Mouse (Mus musculus) hindbrain, embryonic 11.5 days (tissue): ENCODE measurements at regions not wholly inside any gene's neighbourhood (a gene's known extent, or its start where the extent isn't known, plus 50 kb on each side); places are given as distances from the start of the nearest gene placed in this dataset.

Experiments used
- ATAC-seq: fragments of 200-750 bp; cut with Nextera tagmentation; 2 replicates; pipeline ENCODE4 v1.8.0; 2017; ENCODE audit warnings: mild to moderate bottlenecking, moderate TSS enrichment, moderate library complexity; ENCODE audit not compliant: low FRiP score
- DNase-seq: peaks from one replicate; pipeline ENCODE4 v3.0.0-alpha.2; 2015; ENCODE audit warnings: low spot score
- H3K27ac ChIP-seq: fragments of 300-500 bp; sonication (generic); 2 replicates; pipeline ENCODE4 v1.5.1; 2014; ENCODE audit warnings: mild to moderate bottlenecking, low read depth, low read length
- H3K27me3 ChIP-seq: fragments of 300-500 bp; sonication (generic); 2 replicates; pipeline ENCODE4 v1.6.1; 2014; ENCODE audit warnings: mild to moderate bottlenecking, low read length, moderate library complexity, mixed read lengths; ENCODE audit not compliant: control insufficient read depth, insufficient read depth
- H3K36me3 ChIP-seq: fragments of 300-500 bp; sonication (generic); 2 replicates; pipeline ENCODE4 v1.6.1; 2014; ENCODE audit warnings: mild to moderate bottlenecking, low read length, moderate library complexity, mixed read lengths; ENCODE audit not compliant: control insufficient read depth, insufficient read depth
- H3K4me1 ChIP-seq: fragments of 300-500 bp; sonication (generic); replicated peaks from 2 replicates; pipeline ENCODE4 v1.6.1; 2014; ENCODE audit warnings: low read length, mixed read lengths; ENCODE audit not compliant: control insufficient read depth, insufficient read depth
- H3K4me2 ChIP-seq: fragments of 300-500 bp; sonication (generic); replicated peaks from 2 replicates; pipeline ENCODE4 v1.6.1; 2014; ENCODE audit warnings: mild to moderate bottlenecking, low read depth, low read length
- H3K4me3 ChIP-seq: fragments of 300-500 bp; sonication (generic); 2 replicates; pipeline ENCODE4 v1.5.1; 2014; ENCODE audit warnings: low read depth, low read length
- H3K9ac ChIP-seq: fragments of 300-500 bp; sonication (generic); 2 replicates; pipeline ENCODE4 v1.6.1; 2014; ENCODE audit warnings: low read depth, low read length
- H3K9me3 ChIP-seq: fragments of 300-500 bp; sonication (generic); 2 replicates; pipeline ENCODE4 v1.6.1; 2016; ENCODE audit warnings: low read length; ENCODE audit not compliant: control insufficient read depth
- WGBS: fragments of 180-500 bp; shearing (Covaris S2); extraction: QIAGEN DNeasy Blood & Tissue Kit; methylation state at CpG from one replicate; pipeline ENCODE4 v1.1.7; 2014; 5-methylcytosine and 5-hydroxymethylcytosine counted together

DNA sequence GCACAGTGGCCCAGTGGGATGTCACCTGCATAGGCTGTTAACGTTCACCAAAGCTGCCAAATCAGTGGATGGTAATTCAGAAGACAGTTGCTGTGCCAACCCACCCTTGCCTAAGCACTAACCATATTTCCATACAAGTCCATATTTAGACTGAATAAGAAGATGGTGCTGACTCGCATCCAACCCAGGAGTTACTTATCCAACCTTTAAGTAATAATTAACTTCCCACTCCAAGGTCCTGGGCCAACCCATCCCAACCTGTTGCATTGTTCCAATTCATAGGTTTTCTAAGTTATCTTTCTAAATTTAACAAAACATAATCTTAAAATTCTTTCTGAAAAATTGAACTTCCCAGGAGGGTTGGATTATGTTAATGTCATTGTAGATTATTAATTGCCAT lies 114.3 kb upstream of the Epb41l3 start:
- no peaks in the 10 kb centered on the region for H3K4me1 ChIP-seq
- H3K4me2 ChIP-seq, result no peak overlapping the region
- no peak overlapping the region for H3K27ac ChIP-seq
- H3K27me3 ChIP-seq, result no peaks in the 10 kb centered on the region
- H3K9me3 ChIP-seq, result no peaks in the 10 kb centered on the region
- DNase-seq (no peak), ATAC-seq (no peak)
- H3K9ac ChIP-seq, result no peak overlapping the region
- no peak overlapping the region for H3K4me3 ChIP-seq
- no peaks in the 10 kb centered on the region for H3K36me3 ChIP-seq
- WGBS, result 89% methylated on average over 2 of the region's 2 CpGs

DNA sequence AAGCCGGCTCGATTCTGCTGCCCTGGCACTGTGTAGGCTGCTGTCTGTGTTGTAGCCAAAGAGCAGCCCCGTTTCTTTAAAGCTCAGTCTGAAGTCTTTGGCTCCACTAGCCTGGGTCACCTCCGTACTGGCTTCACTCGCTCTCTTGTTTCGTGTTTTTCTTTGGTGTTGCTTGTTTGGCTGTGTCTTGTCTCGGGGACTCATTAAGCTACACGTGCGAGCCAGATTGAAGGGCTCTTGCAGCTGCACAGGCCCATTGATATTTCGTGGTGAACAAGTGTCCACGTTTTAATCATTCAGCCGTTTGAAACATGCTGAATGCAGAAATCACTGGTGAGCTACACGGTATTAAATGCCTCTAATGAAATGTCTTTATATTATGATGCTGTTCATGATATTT lies 99.9 kb upstream of the Epb41l3 start:
- DNase-seq (no peak), ATAC-seq (no peak)
- Histone ChIP-seq H3K4me1 (no peaks in the 10 kb centered on the region), H3K36me3 (no peaks in the 10 kb centered on the region), H3K9ac (no peak overlapping the region), H3K4me2 (no peak overlapping the region), H3K9me3 (no peaks in the 10 kb centered on the region), H3K27ac (no peak overlapping the region), H3K27me3 (no peaks in the 10 kb centered on the region), H3K4me3 (no peak overlapping the region)
- WGBS, result 78% methylated on average over 13 of the region's 13 CpGs

DNA sequence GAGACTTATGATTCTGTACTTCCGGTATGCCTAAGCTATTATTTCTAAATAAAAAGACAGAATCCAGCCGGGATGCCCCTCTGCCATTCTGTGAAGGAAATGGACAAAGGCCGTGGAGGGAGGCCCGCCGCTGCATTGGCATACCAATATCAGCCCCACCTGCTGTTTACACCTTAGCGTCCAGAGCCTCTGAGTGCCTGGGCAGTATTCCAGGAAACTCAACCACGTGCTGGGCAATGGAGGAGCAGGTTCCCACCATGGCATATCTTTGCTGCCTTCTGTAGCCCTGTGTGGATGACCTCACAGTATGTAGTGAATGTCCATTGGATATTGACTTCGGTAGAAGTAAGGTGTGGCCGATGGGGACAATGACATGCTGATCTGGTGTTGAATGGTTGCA lies 97.3 kb upstream of the Epb41l3 start:
- Histone ChIP-seq H3K27me3 (no peaks in the 10 kb centered on the region), H3K9ac (no peak overlapping the region), H3K36me3 (no peaks in the 10 kb centered on the region), H3K4me1 (no peaks in the 10 kb centered on the region), H3K4me2 (no peak overlapping the region), H3K4me3 (no peak overlapping the region), H3K9me3 (no peaks in the 10 kb centered on the region), H3K27ac (no peak overlapping the region)
- no peak for ATAC-seq
- 89% methylated on average over 9 of the region's 9 CpGs for WGBS
- DNase-seq, result no peak

DNA sequence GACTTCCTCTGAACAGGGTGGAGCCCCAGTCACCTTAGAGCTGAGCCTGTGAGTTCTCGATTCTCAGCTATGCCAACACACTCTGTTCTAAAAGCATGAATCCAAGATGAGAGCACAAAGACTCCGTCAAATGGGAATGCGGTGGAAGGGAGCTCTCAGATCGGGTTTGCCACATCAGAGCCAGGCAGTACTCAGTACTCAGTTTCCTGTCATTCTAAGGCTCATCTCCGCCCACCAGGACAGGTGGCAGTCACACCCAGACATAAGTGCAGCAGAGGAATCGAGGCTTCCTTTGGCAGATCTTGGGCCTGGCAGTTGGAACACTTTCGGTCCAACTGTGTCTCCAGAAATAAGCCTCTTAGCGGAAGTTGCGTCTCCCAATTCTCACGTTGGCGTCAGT lies 94.4 kb upstream of the Epb41l3 start:
- H3K4me2 ChIP-seq, result no peak overlapping the region
- no peak for ATAC-seq
- WGBS, result 89% methylated on average over 11 of the region's 11 CpGs

DNA sequence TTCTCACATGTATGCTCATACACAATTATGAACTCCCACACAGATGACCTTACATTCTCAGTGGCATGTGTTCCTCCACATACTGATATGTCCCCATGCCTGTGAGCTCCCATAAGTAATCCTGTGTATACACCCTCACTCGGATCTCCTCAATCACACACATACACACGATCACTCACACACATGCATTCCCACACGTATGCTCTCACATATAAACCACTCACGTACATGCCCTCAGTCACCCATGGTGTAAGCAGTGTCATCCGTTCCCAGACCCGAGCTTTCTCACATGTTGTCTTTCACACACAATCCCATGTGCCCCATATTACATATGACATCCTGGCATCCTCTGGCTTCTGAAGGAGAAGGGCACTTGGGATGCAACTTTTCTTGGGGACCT lies 93.4 kb upstream of the Epb41l3 start:
- H3K4me2 ChIP-seq, result no peak overlapping the region
- no peaks in the 10 kb centered on the region for H3K4me1 ChIP-seq
- no peak overlapping the region for H3K4me3 ChIP-seq
- 88% methylated on average over 6 of the region's 6 CpGs for WGBS
- no peak overlapping the region for H3K9ac ChIP-seq
- no peaks in the 10 kb centered on the region for H3K36me3 ChIP-seq
- no peaks in the 10 kb centered on the region for H3K27me3 ChIP-seq
- no peak for ATAC-seq
- no peaks in the 10 kb centered on the region for H3K9me3 ChIP-seq
- no peak for DNase-seq
- H3K27ac ChIP-seq, result no peak overlapping the region

More for the DNA sequence above, 94.4 kb upstream of the Epb41l3 start:
- no peak for DNase-seq
- no peaks in the 10 kb centered on the region for H3K4me1 ChIP-seq
- no peak overlapping the region for H3K27ac ChIP-seq
- no peak overlapping the region for H3K9ac ChIP-seq
- H3K4me3 ChIP-seq, result no peak overlapping the region
- no peaks in the 10 kb centered on the region for H3K36me3 ChIP-seq
- H3K27me3 ChIP-seq, result no peaks in the 10 kb centered on the region
- no peaks in the 10 kb centered on the region for H3K9me3 ChIP-seq

DNA sequence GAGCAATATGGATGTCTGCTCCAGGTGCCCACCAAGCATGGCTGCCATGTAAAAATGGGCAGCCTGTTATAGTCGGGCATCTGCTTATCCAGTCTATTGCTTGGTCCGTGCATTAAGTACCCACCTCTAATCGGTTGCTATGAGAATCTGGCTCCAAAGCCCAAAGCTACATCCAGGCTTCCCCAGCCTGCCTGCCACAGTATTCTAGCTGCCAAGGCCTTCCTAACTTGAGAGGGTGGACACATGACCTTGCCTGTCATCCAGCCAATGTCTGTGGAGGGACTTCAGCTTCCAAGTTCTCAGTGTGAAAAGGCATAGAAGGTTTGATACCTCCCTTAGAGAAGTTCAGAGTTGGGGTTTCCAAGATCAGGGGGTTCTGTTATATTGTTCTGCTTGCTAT lies 75.6 kb upstream of the Epb41l3 start:
- DNase-seq (no peak), ATAC-seq (no peak)
- 95% methylated on average over 3 of the region's 3 CpGs for WGBS
- H3K36me3 ChIP-seq, result no peaks in the 10 kb centered on the region
- no peaks in the 10 kb centered on the region for H3K9me3 ChIP-seq
- H3K4me1 ChIP-seq, result no peaks in the 10 kb centered on the region
- H3K27me3 ChIP-seq, result no peaks in the 10 kb centered on the region
- no peak overlapping the region for H3K9ac ChIP-seq
- H3K4me3 ChIP-seq, result no peak overlapping the region
- H3K27ac ChIP-seq, result no peak overlapping the region
- no peak overlapping the region for H3K4me2 ChIP-seq

DNA sequence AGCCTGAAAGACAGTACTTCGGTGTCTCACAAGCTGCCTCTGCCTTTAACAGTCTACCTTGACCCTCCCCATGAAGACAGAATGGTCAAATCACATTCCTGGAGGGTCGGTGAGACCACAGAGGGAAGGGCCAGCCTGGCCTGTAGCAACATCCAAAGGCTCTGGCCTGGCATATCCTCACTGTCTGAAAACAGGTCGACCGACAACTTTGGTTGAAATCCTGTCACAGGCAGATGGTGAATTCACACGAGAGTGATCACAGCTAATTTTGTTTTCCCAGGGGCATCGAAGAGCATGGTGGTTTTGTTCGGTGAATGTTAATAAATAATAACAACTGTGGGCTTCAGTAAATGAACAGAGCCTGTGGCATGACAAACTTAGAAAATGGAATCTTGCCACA lies 71.4 kb upstream of the Epb41l3 start:
- H3K4me3 ChIP-seq, result no peak overlapping the region
- H3K4me2 ChIP-seq, result no peak overlapping the region
- no peaks in the 10 kb centered on the region for H3K36me3 ChIP-seq
- H3K4me1 ChIP-seq, result no peaks in the 10 kb centered on the region
- H3K9ac ChIP-seq, result no peak overlapping the region
- H3K27ac ChIP-seq, result no peak overlapping the region
- ATAC-seq (no peak), DNase-seq (no peak)
- WGBS, result 71% methylated on average over 7 of the region's 7 CpGs
- no peaks in the 10 kb centered on the region for H3K27me3 ChIP-seq
- no peaks in the 10 kb centered on the region for H3K9me3 ChIP-seq

DNA sequence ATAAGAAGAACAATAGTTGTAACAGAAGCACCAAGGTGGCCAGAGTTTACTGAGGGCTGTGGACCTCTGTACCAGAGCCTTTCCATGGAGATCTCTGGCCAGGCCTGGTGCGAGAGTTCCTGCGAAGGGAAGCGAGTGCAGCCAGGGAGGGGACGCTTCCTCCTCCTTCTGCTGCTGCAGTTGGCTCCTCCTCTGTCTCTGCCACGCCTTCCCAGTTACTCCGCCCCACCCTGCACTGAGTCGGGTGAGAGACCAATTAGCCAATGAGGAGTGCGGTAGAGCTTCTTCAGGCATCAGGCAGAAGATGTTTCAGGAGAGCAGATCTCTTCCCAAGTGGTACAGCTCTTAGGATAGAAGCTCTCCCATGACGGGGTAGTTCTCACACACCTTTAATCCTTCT lies 69.2 kb upstream of the Epb41l3 start:
- ATAC-seq, result 0 out of 2 replicates have a peak, but pooled peaks have one; percentile 45
- H3K27ac ChIP-seq, result no peak overlapping the region

More for the DNA sequence above, 69.2 kb upstream of the Epb41l3 start:
- no peaks in the 10 kb centered on the region for H3K9me3 ChIP-seq
- H3K4me3 ChIP-seq, result no peak overlapping the region
- DNase-seq, result peak; percentile 4
- 42% methylated on average over 9 of the region's 9 CpGs for WGBS
- no peak overlapping the region for H3K4me2 ChIP-seq
- no peaks in the 10 kb centered on the region for H3K4me1 ChIP-seq
- no peaks in the 10 kb centered on the region for H3K36me3 ChIP-seq
- no peak overlapping the region for H3K9ac ChIP-seq
- no peaks in the 10 kb centered on the region for H3K27me3 ChIP-seq
